Mouse (Mus musculus) CH12F3 (cell line): Measurements from ENCODE around the gene Wdr26.

Experiments used
- in situ Hi-C: fragments of 300-500 bp; cut with MboI; formaldehyde crosslinking; loops from 2 replicates; pipeline ENCODE4 v1.14.3; 2020; ENCODE audit warnings: low sequenced_read_pairs

The Wdr26 gene

GRCm38 (mm10) chr1:181170210-181170609 is 41.6 kb downstream of the Wdr26 start:
- in situ Hi-C loops, result no loop called here

GRCm38 (mm10) chr1:181168377-181168776 is 43.4 kb downstream of the Wdr26 start:
- in situ Hi-C loops, result no loop called here

GRCm38 (mm10) chr1:181167816-181168215 is 44.0 kb downstream of the Wdr26 start:
- in situ Hi-C loops, result no loop called here

GRCm38 (mm10) chr1:181151541-181151940 is 60.3 kb downstream of the Wdr26 start:
- in situ Hi-C loops, result no loop called here

- in situ Hi-C loops, result no loop called here
Observed at GRCm38 (mm10) chr1:181150827-181151534, 60.8 kb downstream of the Wdr26 start.

GRCm38 (mm10) chr1:181150431-181150826 is 61.4 kb downstream of the Wdr26 start:
- in situ Hi-C loops, result no loop called here

GRCm38 (mm10) chr1:181149373-181150017 is 62.3 kb downstream of the Wdr26 start:
- in situ Hi-C loops, result no loop called here

GRCm38 (mm10) chr1:181148540-181148939 is 63.3 kb downstream of the Wdr26 start:
- in situ Hi-C loops, result no loop called here

GRCm38 (mm10) chr1:181146187-181146586 is 65.6 kb downstream of the Wdr26 start:
- in situ Hi-C loops, result no loop called here

GRCm38 (mm10) chr1:181144966-181145365 is 66.8 kb downstream of the Wdr26 start:
- in situ Hi-C loops, result no loop called here

- in situ Hi-C loops, result no loop called here
Observed at GRCm38 (mm10) chr1:181143950-181144836, 67.6 kb downstream of the Wdr26 start, which contains the start of the genes Nvl and Cnih4. TSS of gene Nvl (minus strand) at chr1:181144204. TSS of gene Cnih4 (plus strand) at chr1:181144693.

GRCm38 (mm10) chr1:181143609-181143949 is 68.2 kb downstream of the Wdr26 start:
- in situ Hi-C loops, result no loop called here

- in situ Hi-C loops, result no loop called here
Observed at GRCm38 (mm10) chr1:181138730-181139129, 73.1 kb downstream of the Wdr26 start.

GRCm38 (mm10) chr1:181131915-181132314 is 79.9 kb downstream of the Wdr26 start:
- in situ Hi-C loops, result no loop called here

- in situ Hi-C loops, result no loop called here
Observed at GRCm38 (mm10) chr1:181126766-181127165, 85.0 kb downstream of the Wdr26 start.

- in situ Hi-C loops, result no loop called here
Observed at GRCm38 (mm10) chr1:181125916-181126315, 85.9 kb downstream of the Wdr26 start.

- in situ Hi-C loops, result no loop called here
Observed at GRCm38 (mm10) chr1:181124145-181124544, 87.7 kb downstream of the Wdr26 start.
